Mouse (Mus musculus) left cerebral cortex, adult 18-20 months (tissue): ENCODE data around the gene Zfp3. TPM values are rescaled to one million over a fixed set of nuclear protein-coding genes. Genes with fewer than 3 reads are reported as not detected.

ENCODE experiments used
- DNase-seq, 2 experiments: peaks; one replicate each; pipeline ENCODE4 v3.0.0; 2021 to 2022; ENCODE audit warnings: low spot score in 2 of 2, mixed read lengths in 1 of 2
- microRNA-seq, 2 experiments: library from miRNA; unstranded; fragments of <30 nt; microRNA quantifications; one replicate each; pipeline ENCODE4 v1.2.0; 2021
- total RNA-seq, 2 experiments: library from RNA; stranded (reverse); gene quantifications; 2 replicates each; pipeline ENCODE4 v1.2.3; 2021

The Zfp3 gene
- total RNA-seq, 2 experiments from 2014 or later: 17.2 to 17.9 TPM

GRCm38 (mm10) chr11:70805641-70806175 is 41.7 kb downstream of the Zfp3 start:
- DNase-seq: no peak

GRCm38 (mm10) chr11:70806697-70807096 is 42.7 kb downstream of the Zfp3 start:
- no peak for DNase-seq

DNA sequence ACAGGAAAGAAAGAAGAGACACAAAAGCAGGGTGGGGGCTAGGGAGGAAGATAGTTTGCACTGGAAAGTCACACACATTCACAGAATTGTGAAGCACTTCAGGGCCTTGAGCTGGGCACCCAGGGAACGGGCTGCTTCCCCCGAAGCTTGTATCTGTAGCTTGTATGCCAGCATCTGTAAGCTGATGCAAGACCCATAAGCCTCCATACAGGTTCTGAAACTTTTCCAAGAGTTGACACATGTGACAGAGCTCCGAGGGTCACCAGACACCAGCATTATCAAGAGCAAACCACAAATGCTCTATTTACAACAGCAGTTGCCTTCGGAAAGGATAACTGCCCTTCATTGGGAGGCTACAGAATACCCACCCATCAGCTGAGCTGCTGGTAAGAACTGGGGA is 43.6 kb downstream of the Zfp3 start:
- no peak for DNase-seq

GRCm38 (mm10) chr11:70808101-70808500 is 44.1 kb downstream of the Zfp3 start:
- DNase-seq: no peak

DNA sequence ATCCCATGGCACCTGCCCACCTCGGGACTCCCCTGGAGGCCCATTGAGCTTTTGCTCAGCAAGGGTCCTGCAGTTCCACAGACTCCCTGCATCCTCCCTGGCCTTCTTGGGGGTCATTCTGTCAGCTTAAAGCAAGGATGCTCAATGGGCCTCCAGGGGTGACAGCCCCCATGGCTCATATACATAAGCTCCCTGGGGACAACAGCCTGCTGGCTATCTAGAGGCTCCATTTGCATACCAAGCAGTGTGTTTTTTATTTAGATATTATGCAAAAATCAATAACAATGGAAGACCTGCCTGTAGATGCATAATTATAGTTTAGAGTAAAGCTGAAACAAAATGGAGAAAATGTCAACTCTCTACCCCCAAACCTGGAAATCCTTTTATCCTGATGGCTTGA is 45.0 kb downstream of the Zfp3 start:
- DNase-seq: no peak

- DNase-seq: no peak
Measured at GRCm38 (mm10) chr11:70811041-70811440, 47.0 kb downstream of the Zfp3 start.

GRCm38 (mm10) chr11:70811471-70812240 is 47.6 kb downstream of the Zfp3 start:
- no peak for DNase-seq

- DNase-seq: no peak
Measured at GRCm38 (mm10) chr11:70812365-70812764, 48.4 kb downstream of the Zfp3 start, which contains the start of gene Scimp. Scimp (minus strand) TSS chr11:70812586.

DNA sequence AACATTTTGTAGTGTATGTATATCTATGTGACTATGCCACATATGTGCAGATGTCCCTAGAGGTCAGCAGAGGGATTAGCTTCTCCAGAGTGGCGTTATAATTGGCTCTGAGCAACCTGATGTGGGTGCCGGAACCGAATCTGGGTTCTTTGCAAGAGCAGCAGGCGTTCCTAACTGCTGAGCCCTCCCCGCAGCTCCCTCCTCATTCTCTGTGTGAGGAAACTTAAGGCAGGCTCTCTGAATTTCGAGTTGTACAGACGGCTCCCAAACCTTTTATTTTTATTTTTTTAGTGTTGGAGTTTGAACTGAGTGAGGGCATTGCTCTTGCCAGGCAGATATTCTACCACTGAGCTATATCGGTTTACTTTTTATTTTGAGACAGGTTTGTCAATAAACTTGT is 51.1 kb downstream of the Zfp3 start:
- DNase-seq: no peak

- peak; percentile 43 to 59 for DNase-seq
Measured at GRCm38 (mm10) chr11:70815498-70816078, 51.6 kb downstream of the Zfp3 start.

DNA sequence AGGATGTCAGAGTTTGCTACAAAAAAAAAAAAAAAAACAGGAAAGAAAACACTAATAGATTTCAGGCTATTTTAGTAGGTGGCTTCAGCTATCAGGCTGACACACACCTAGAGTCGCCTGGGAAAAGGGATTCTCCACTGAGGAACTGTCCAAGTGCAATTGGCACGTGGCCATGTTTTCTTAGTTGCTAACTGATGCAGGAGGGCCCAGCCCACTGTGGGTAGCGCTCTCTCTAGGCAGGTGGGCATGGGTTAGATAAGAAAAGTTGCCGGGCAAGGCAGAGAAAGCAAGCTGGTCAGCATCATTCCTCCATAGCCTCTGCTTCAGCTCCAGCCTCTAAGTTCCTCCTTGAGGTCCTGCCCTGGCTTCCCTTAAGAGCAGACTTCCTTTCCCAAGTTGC is 52.8 kb downstream of the Zfp3 start:
- DNase-seq: no peak

DNA sequence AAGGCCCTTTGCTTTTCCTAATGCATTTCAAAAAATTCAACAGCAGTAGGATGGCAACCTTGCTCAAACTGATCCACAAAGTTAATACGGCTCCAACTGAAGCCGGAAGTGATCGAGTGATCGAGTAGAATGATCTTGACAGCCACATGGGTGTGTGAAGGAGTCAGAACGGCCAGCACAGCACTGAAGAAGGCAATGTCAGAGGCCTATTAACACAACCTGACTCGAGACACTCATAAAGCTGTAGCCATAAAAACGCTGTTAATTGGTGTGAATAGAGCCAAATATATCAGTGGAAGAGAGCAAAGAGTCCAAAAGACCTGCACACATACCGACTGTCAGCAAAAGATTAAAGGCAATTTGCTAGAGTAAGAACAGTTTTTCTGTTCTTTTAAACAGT is 56.1 kb downstream of the Zfp3 start:
- DNase-seq: no peak

DNA sequence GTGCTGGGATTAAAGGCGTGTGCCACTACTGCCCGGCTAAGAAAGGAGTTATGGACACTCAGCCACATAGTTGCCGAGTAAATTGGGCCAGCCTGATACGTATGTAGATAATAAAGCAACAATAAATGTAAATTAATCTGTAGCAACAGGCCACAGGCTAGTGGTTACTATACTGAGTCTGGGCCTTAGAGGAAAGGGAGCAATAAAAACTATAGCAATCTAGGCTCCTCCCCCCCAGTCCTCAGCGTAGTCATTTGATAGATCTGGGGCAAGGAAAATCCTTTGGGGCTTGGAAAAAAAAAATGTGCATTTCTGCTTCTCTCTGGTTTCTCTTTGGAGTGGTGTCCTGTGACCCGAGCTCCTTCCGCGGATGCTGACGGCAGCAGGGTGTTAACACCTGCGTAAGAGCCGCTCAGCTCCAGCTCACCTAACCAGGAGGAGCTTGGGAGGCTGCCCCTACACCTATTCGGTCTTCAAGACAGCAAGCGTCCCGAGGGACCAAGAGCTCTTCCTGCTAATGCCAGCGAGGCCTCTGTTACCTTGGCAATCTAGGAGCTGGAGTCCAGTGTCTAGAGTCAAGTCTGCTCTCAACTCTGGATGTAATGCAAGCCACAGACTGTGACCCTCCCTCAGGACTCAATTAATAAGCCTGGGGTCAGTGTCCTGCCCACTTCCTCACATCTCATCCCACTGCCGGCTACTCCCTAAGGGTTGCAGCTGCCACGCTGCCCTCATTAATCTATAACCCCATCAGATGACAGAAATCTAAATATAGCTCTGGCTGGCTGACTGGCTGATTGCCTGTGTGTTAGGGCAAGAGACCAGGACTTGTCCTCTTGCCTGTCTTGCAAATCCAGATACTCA is 58.0 kb downstream of the Zfp3 start:
- DNase-seq: no peak

Small RNAs within 50 kb of the gene (microRNA-seq; reads per million reads assigned to microRNA genes)
- 0 reads per million in 2 experiments for gene Gm22760

Other genes with a start within 250 kb of the Zfp3 start
- gene Vmo1, start 249.6 kb upstream of the Zfp3 start, total RNA-seq: not detected
- gene Gltpd2, start 245.0 kb upstream of the Zfp3 start, total RNA-seq: not detected
- 100 to 1,000 TPM; 184 to 189 TPM for gene Psmb6, start 238.8 kb upstream of the Zfp3 start, total RNA-seq
- not detected for gene Gm40193, start 231.3 kb upstream of the Zfp3 start, total RNA-seq
- 10 to 100 TPM; 13.3 to 15.8 TPM for gene Pld2, start 224.1 kb upstream of the Zfp3 start, total RNA-seq
- gene Mink1, start 201.3 kb upstream of the Zfp3 start, total RNA-seq: 100 to 1,000 TPM; 396 to 435 TPM
- gene 4930544D05Rik, start 148.4 kb upstream of the Zfp3 start, total RNA-seq: under 1 TPM in 1 of 2 experiments, not detected in 1; 0.65 TPM
- gene Chrne, start 145.0 kb upstream of the Zfp3 start, total RNA-seq: under 1 TPM in 1 of 2 experiments, not detected in 1; 0.63 TPM
- not detected for gene Gp1ba, start 125.1 kb upstream of the Zfp3 start, total RNA-seq
- gene Rnf167, start 117.0 kb upstream of the Zfp3 start, total RNA-seq: 10 to 100 TPM; 86.4 to 90.1 TPM
- gene Slc25a11, start 116.7 kb upstream of the Zfp3 start, total RNA-seq: 100 to 1,000 TPM; 120 to 124 TPM
- 100 to 1,000 TPM; 224 to 231 TPM for gene Pfn1, start 109.6 kb upstream of the Zfp3 start, total RNA-seq
- gene Eno3, start 107.0 kb upstream of the Zfp3 start, total RNA-seq: 1 to 10 TPM; 7.3 to 8.8 TPM
- gene Spag7, start 94.8 kb upstream of the Zfp3 start, total RNA-seq: 10 to 100 TPM; 47.5 to 52.8 TPM
- gene Camta2, start 76.1 kb upstream of the Zfp3 start, total RNA-seq: 100 to 1,000 TPM; 217 to 224 TPM
- 1 to 10 TPM; 1.8 to 2.2 TPM for gene Inca1, start 64.1 kb upstream of the Zfp3 start, total RNA-seq
- gene Kif1c, start 63.7 kb upstream of the Zfp3 start, total RNA-seq: 10 to 100 TPM; 54.8 to 57.7 TPM
- not detected for gene Scimp, start 48.4 kb downstream of the Zfp3 start, total RNA-seq
- 100 to 1,000 TPM; 140 TPM for gene Rabep1, start 80.6 kb downstream of the Zfp3 start, total RNA-seq
- gene Nup88, start 205.8 kb downstream of the Zfp3 start, total RNA-seq: 10 to 100 TPM; 52.0 to 52.5 TPM
- 10 to 100 TPM; 39.6 to 42.2 TPM for gene Rpain, start 206.0 kb downstream of the Zfp3 start, total RNA-seq
- 10 to 100 TPM; 96.4 to 97.1 TPM for gene C1qbp, start 218.8 kb downstream of the Zfp3 start, total RNA-seq
- gene Dhx33, start 240.2 kb downstream of the Zfp3 start, total RNA-seq: 10 to 100 TPM; 25.9 to 27.0 TPM